Mouse (Mus musculus) CD8-positive naive resting alpha-beta T cell, adult 2 months (primary cell): Measurements from ENCODE around the gene Caprin2.
A peak's percentile ranks its signal among the peaks of the same experiment; 100 is the strongest.
"Not testable (repeated sequence)": the region's sequence is repeated elsewhere in the genome, so short reads cannot be mapped to it uniquely, and the experiment has no call there.

ENCODE experiments used
- DNase-seq, 2 experiments: peaks; one replicate each; pipeline ENCODE4 v3.0.0; 2022; ENCODE audit warnings: low read depth in 2 of 2, low spot score in 2 of 2

The Caprin2 gene

GRCm38 (mm10) chr6:148895773-148896506, at the start of gene Caprin2:
Gene Caprin2 (minus strand): TSS chr6:148896237.
- peak; percentile 96 to 97 for DNase-seq

GRCm38 (mm10) chr6:148944767-148945508, 48.9 kb upstream of the Caprin2 start:
- peak; percentile 50 to 64 for DNase-seq

GRCm38 (mm10) chr6:148944344-148944766, 48.3 kb upstream of the Caprin2 start:
- DNase-seq: no peak

GRCm38 (mm10) chr6:148943695-148944094, 47.7 kb upstream of the Caprin2 start:
- no peak for DNase-seq

GRCm38 (mm10) chr6:148942406-148942805, 46.4 kb upstream of the Caprin2 start:
- DNase-seq: no peak

GRCm38 (mm10) chr6:148941880-148942279, 45.8 kb upstream of the Caprin2 start:
- DNase-seq: no peak

GRCm38 (mm10) chr6:148940383-148940782, 44.3 kb upstream of the Caprin2 start:
- DNase-seq: peak; percentile 7 to 14

GRCm38 (mm10) chr6:148937693-148938092, 41.7 kb upstream of the Caprin2 start:
- no peak for DNase-seq

- DNase-seq: no peak
Measured at GRCm38 (mm10) chr6:148934961-148935590, 39.0 kb upstream of the Caprin2 start.

- DNase-seq: peak in 1 of 2 experiments; percentile 28
Measured at GRCm38 (mm10) chr6:148931281-148931680, 35.2 kb upstream of the Caprin2 start.

GRCm38 (mm10) chr6:148918841-148919398, 22.9 kb upstream of the Caprin2 start:
- DNase-seq: no peak

GRCm38 (mm10) chr6:148917672-148918071, 21.6 kb upstream of the Caprin2 start:
- no peak for DNase-seq

- peak in 1 of 2 experiments; percentile 12 for DNase-seq
Measured at GRCm38 (mm10) chr6:148916817-148917216, 20.8 kb upstream of the Caprin2 start.

- DNase-seq: peak; percentile 15 to 46
Measured at GRCm38 (mm10) chr6:148913938-148914337, 17.9 kb upstream of the Caprin2 start.

- not testable (repeated sequence) for DNase-seq
Measured at GRCm38 (mm10) chr6:148911906-148912305, 15.9 kb upstream of the Caprin2 start.

GRCm38 (mm10) chr6:148906958-148907357, 10.9 kb upstream of the Caprin2 start:
- no peak for DNase-seq

GRCm38 (mm10) chr6:148902728-148903127, 6.7 kb upstream of the Caprin2 start:
- no peak for DNase-seq

- DNase-seq: no peak
Measured at GRCm38 (mm10) chr6:148896507-148896851, 442 bp upstream of the Caprin2 start.

GRCm38 (mm10) chr6:148894888-148895772, 907 bp downstream of the Caprin2 start:
- peak in 1 of 2 experiments; percentile 5 for DNase-seq

GRCm38 (mm10) chr6:148873911-148874310, 22.1 kb downstream of the Caprin2 start:
- no peak for DNase-seq

- DNase-seq: no peak
Measured at GRCm38 (mm10) chr6:148845629-148846028, 50.4 kb downstream of the Caprin2 start.
